Mouse (Mus musculus) bone marrow, adult 2 months (tissue): ENCODE data around the gene Bri3bp.

Source experiments
- CTCF ChIP-seq: fragments of 200-500 bp; IDR thresholded peaks from 2 replicates; pipeline ENCODE4 v1.5.1; 2011; ENCODE audit warnings: low read length, control low read depth; ENCODE audit not compliant: control insufficient read depth, insufficient read depth
- POLR2A ChIP-seq: fragments of 200-500 bp; IDR thresholded peaks from 2 replicates; pipeline ENCODE4 v1.6.1; 2011; ENCODE audit warnings: low read depth, mild to moderate bottlenecking, control low read depth, low read length, borderline replicate concordance; ENCODE audit not compliant: control insufficient read depth

GRCm38 (mm10) chr5:125466483-125466882, 25.1 kb downstream of the Bri3bp start:
- TF ChIP-seq CTCF (no peak), POLR2A (no peak)
